Mouse (Mus musculus): ENCODE measurements around the gene Nadk. TPM values are rescaled to one million over a fixed set of nuclear protein-coding genes. Genes with fewer than 3 reads are reported as not detected.
"Not testable (repeated sequence)": the region's sequence is repeated elsewhere in the genome, so short reads cannot be mapped to it uniquely, and the experiment has no call there.

Gene Nadk
- polyA plus RNA-seq, 1 experiment from 2014 or later = 86.8 TPM

GRCm38 (mm10) chr4:155559454-155559853 is 2.7 kb upstream of the Nadk start:
- H3K9me3 ChIP-seq = no peaks in the 10 kb centered on the region
- H3K9ac ChIP-seq = no peak overlapping the region
- ATAC-seq (ENCODE audit: insufficient number of reproducible peaks, insufficient read depth, low FRiP score, low TSS enrichment, low read depth) = no peak
- WGBS = 78% methylated on average over 6 of the region's 6 CpGs
- H3K36me3 ChIP-seq = peaks cover 65% of the 10 kb centered on the region
- H3K4me1 ChIP-seq = peaks cover 27% of the 10 kb centered on the region
- H3K4me3 ChIP-seq = no peak overlapping the region
- H3K27me3 ChIP-seq = no peaks in the 10 kb centered on the region
- no peak overlapping the region for H3K27ac ChIP-seq
- no peak overlapping the region for H3K4me2 ChIP-seq

- Histone ChIP-seq H3K9me3 (no peaks in the 10 kb centered on the region), H3K4me1 (peaks cover 40% of the 10 kb centered on the region), H3K27ac (0 out of 2 replicates have a peak overlapping the region, but pooled peaks have one; percentile 8)
Measured at GRCm38 (mm10) chr4:155560932-155561331, 1.2 kb upstream of the Nadk start.

GRCm38 (mm10) chr4:155562725-155563399 is 684 bp downstream of the Nadk start:
- Histone ChIP-seq H3K27me3 (no peaks in the 10 kb centered on the region), H3K4me2 (peak overlapping the region; percentile 80), H3K9me3 (no peaks in the 10 kb centered on the region), H3K27ac (peak overlapping the region; percentile 85), H3K9ac (peak overlapping the region; percentile 65), H3K36me3 (peaks cover 32% of the 10 kb centered on the region), H3K4me3 (peak overlapping the region; percentile 94), H3K4me1 (peaks cover 47% of the 10 kb centered on the region)
- no peak for ATAC-seq (ENCODE audit: insufficient number of reproducible peaks, insufficient read depth, low FRiP score, low TSS enrichment, low read depth)
- 4% methylated on average over 19 of the region's 19 CpGs for WGBS

More at GRCm38 (mm10) chr4:155560932-155561331, 1.2 kb upstream of the Nadk start:
- Histone ChIP-seq H3K27me3 (no peaks in the 10 kb centered on the region), H3K9ac (no peak overlapping the region), H3K4me2 (no peak overlapping the region), H3K36me3 (peaks cover 50% of the 10 kb centered on the region), H3K4me3 (no peak overlapping the region)
- 60% methylated on average over 2 of the region's 2 CpGs for WGBS
- ATAC-seq (ENCODE audit: insufficient number of reproducible peaks, insufficient read depth, low FRiP score, low TSS enrichment, low read depth) = no peak

- peak overlapping the region; percentile 89 for H3K9ac ChIP-seq
- H3K27me3 ChIP-seq = no peaks in the 10 kb centered on the region
- peak overlapping the region; percentile 90 for H3K27ac ChIP-seq
- H3K4me3 ChIP-seq = peak overlapping the region; percentile 94
- no peaks in the 10 kb centered on the region for H3K9me3 ChIP-seq
- H3K4me1 ChIP-seq = peaks cover 47% of the 10 kb centered on the region
- H3K36me3 ChIP-seq = peaks cover 25% of the 10 kb centered on the region
- H3K4me2 ChIP-seq = peak overlapping the region; percentile 80
- under 1% methylated on average over 69 of the region's 69 CpGs for WGBS
- peak; percentile 96 for ATAC-seq (ENCODE audit: insufficient number of reproducible peaks, insufficient read depth, low FRiP score, low TSS enrichment, low read depth)
Measured at GRCm38 (mm10) chr4:155563400-155564231, 1.4 kb downstream of the Nadk start.

- H3K4me1 ChIP-seq = peaks cover 47% of the 10 kb centered on the region
- H3K36me3 ChIP-seq = peaks cover 16% of the 10 kb centered on the region
- H3K27me3 ChIP-seq = no peaks in the 10 kb centered on the region
- peak overlapping the region; percentile 89 for H3K9ac ChIP-seq
- peak overlapping the region; percentile 94 for H3K4me3 ChIP-seq
- WGBS = 12% methylated on average over 20 of the region's 20 CpGs
- no peaks in the 10 kb centered on the region for H3K9me3 ChIP-seq
- ATAC-seq (ENCODE audit: insufficient number of reproducible peaks, insufficient read depth, low FRiP score, low TSS enrichment, low read depth) = no peak
- peak overlapping the region; percentile 90 for H3K27ac ChIP-seq
- peak overlapping the region; percentile 80 for H3K4me2 ChIP-seq
Measured at GRCm38 (mm10) chr4:155564315-155565069, 2.3 kb downstream of the Nadk start.

GRCm38 (mm10) chr4:155566555-155566954 is 4.4 kb downstream of the Nadk start:
- H3K4me3 ChIP-seq = no peak overlapping the region
- no peaks in the 10 kb centered on the region for H3K9me3 ChIP-seq
- ATAC-seq (ENCODE audit: insufficient number of reproducible peaks, insufficient read depth, low FRiP score, low TSS enrichment, low read depth) = no peak
- H3K36me3 ChIP-seq = no peaks in the 10 kb centered on the region
- peaks cover 39% of the 10 kb centered on the region for H3K4me1 ChIP-seq
- H3K27me3 ChIP-seq = no peaks in the 10 kb centered on the region
- H3K4me2 ChIP-seq = no peak overlapping the region
- WGBS = 77% methylated on average over 8 of the region's 8 CpGs
- no peak overlapping the region for H3K27ac ChIP-seq
- H3K9ac ChIP-seq = no peak overlapping the region

GRCm38 (mm10) chr4:155568170-155568569 is 6.0 kb downstream of the Nadk start:
- Histone ChIP-seq H3K27me3 (no peaks in the 10 kb centered on the region), H3K9ac (no peak overlapping the region), H3K9me3 (no peaks in the 10 kb centered on the region), H3K27ac (no peak overlapping the region), H3K4me1 (peaks cover 31% of the 10 kb centered on the region), H3K4me3 (no peak overlapping the region), H3K4me2 (no peak overlapping the region), H3K36me3 (no peaks in the 10 kb centered on the region)
- ATAC-seq (ENCODE audit: insufficient number of reproducible peaks, insufficient read depth, low FRiP score, low TSS enrichment, low read depth) = no peak
- WGBS = 45% methylated on average over 2 of the region's 2 CpGs

GRCm38 (mm10) chr4:155568632-155569370 is 6.6 kb downstream of the Nadk start:
- 92% methylated on average over 7 of the region's 7 CpGs for WGBS
- Histone ChIP-seq H3K36me3 (no peaks in the 10 kb centered on the region), H3K4me1 (peaks cover 31% of the 10 kb centered on the region), H3K27ac (no peak overlapping the region), H3K27me3 (no peaks in the 10 kb centered on the region), H3K4me2 (no peak overlapping the region), H3K9me3 (no peaks in the 10 kb centered on the region), H3K9ac (no peak overlapping the region), H3K4me3 (no peak overlapping the region)
- no peak for ATAC-seq (ENCODE audit: insufficient number of reproducible peaks, insufficient read depth, low FRiP score, low TSS enrichment, low read depth)

GRCm38 (mm10) chr4:155569818-155570217 is 7.6 kb downstream of the Nadk start:
- H3K36me3 ChIP-seq = no peaks in the 10 kb centered on the region
- H3K4me3 ChIP-seq = no peak overlapping the region
- peaks cover 24% of the 10 kb centered on the region for H3K4me1 ChIP-seq
- no peak for ATAC-seq (ENCODE audit: insufficient number of reproducible peaks, insufficient read depth, low FRiP score, low TSS enrichment, low read depth)
- H3K27ac ChIP-seq = no peak overlapping the region
- WGBS = 91% methylated on average over 6 of the region's 6 CpGs
- no peak overlapping the region for H3K9ac ChIP-seq
- H3K27me3 ChIP-seq = no peaks in the 10 kb centered on the region
- H3K4me2 ChIP-seq = no peak overlapping the region
- no peaks in the 10 kb centered on the region for H3K9me3 ChIP-seq

GRCm38 (mm10) chr4:155570315-155570714 is 8.1 kb downstream of the Nadk start:
- peaks cover 19% of the 10 kb centered on the region for H3K4me1 ChIP-seq
- not testable (repeated sequence) for H3K9ac ChIP-seq; H3K9me3 ChIP-seq; H3K36me3 ChIP-seq; H3K27ac ChIP-seq; H3K4me2 ChIP-seq; H3K4me3 ChIP-seq; ATAC-seq (ENCODE audit: insufficient number of reproducible peaks, insufficient read depth, low FRiP score, low TSS enrichment, low read depth); H3K27me3 ChIP-seq
- WGBS = 94% methylated on average over 11 of the region's 11 CpGs

- H3K36me3 ChIP-seq = 0 out of 2 replicates have a peak, but pooled peaks cover 7% of the 10 kb centered on the region
- no peak overlapping the region for H3K4me3 ChIP-seq
- no peak overlapping the region for H3K4me2 ChIP-seq
- H3K9ac ChIP-seq = no peak overlapping the region
- H3K9me3 ChIP-seq = no peaks in the 10 kb centered on the region
- H3K4me1 ChIP-seq = peaks cover 10% of the 10 kb centered on the region
- no peak overlapping the region for H3K27ac ChIP-seq
- 78% methylated on average over 2 of the region's 2 CpGs for WGBS
- H3K27me3 ChIP-seq = no peaks in the 10 kb centered on the region
- ATAC-seq (ENCODE audit: insufficient number of reproducible peaks, insufficient read depth, low FRiP score, low TSS enrichment, low read depth) = no peak
Measured at GRCm38 (mm10) chr4:155571442-155571841, 9.3 kb downstream of the Nadk start.
